Mouse (Mus musculus): ENCODE results near the gene Gm9789. TPM values are rescaled to one million over a fixed set of nuclear protein-coding genes. Genes with fewer than 3 reads are reported as not detected.

Gene Gm9789
- total and polyA plus RNA-seq, 3 experiments = not detected

GRCm38 (mm10) chr16:89205561-89205960 is 47.8 kb downstream of the Gm9789 start, which contains the start of gene Krtap20-2:
Krtap20-2 (plus strand) TSS chr16:89205861.
- WGBS = 43% methylated on average over 1 of the region's 1 CpGs
- H3K36me3 ChIP-seq (ENCODE audit: control insufficient read depth, insufficient read depth, low read length) = no peaks in the 10 kb centered on the region
- no peak within 1 kb of the TSS for H3K9ac ChIP-seq (ENCODE audit: low read depth, low read length)
- intact Hi-C loops (cut with DNase I) = no loop called here
- no peak within 1 kb of the TSS for H3K4me3 ChIP-seq
- H3K79me2 ChIP-seq (replicated peaks; ENCODE audit: control insufficient read depth, insufficient read depth, low read length) = no peaks in the 10 kb centered on the region
- H3K4me1 ChIP-seq (ENCODE audit: control insufficient read depth, insufficient read depth, low read length) = no peaks in the 10 kb centered on the region
- no peak within 1 kb of the TSS for H3K27ac ChIP-seq
- no peak for DNase-seq
- no peak for TF ChIP-seq EP300 (IDR thresholded peaks at IDR 0.05; ENCODE audit: insufficient read depth, low read depth, low read length)
- TF ChIP-seq CTCF (IDR thresholded peaks at IDR 0.05) = no peak
- no peak for TF ChIP-seq POLR2A (IDR thresholded peaks at IDR 0.05; ENCODE audit: insufficient read depth, low read depth, low read length)
- H3K27me3 ChIP-seq (ENCODE audit: control insufficient read depth, insufficient read depth, low read length) = no peaks in the 10 kb centered on the region

Other genes with a start within 250 kb of the Gm9789 start
- gene Krtap19-9b, start 225.7 kb upstream of the Gm9789 start, total RNA-seq (2021) = not detected
- not detected in 2 replicates for gene Krtap19-9b, start 225.7 kb upstream of the Gm9789 start, polyA plus RNA-seq (2012; rRNA removed)
- gene Krtap16-3, start 195.1 kb upstream of the Gm9789 start, total RNA-seq (2021) = not detected
- gene Krtap16-3, start 195.1 kb upstream of the Gm9789 start, polyA plus RNA-seq (2012; rRNA removed) = not detected in 2 replicates
- gene Krtap22-2, start 147.2 kb upstream of the Gm9789 start, total RNA-seq (2021) = not detected
- gene Krtap22-2, start 147.2 kb upstream of the Gm9789 start, polyA plus RNA-seq (2012; rRNA removed) = not detected in 2 replicates
- not detected for gene Gm10229, start 142.7 kb upstream of the Gm9789 start, total RNA-seq (2021)
- gene Gm10229, start 142.7 kb upstream of the Gm9789 start, polyA plus RNA-seq (2012; rRNA removed) = not detected in 2 replicates
- gene Krtap6-1, start 126.3 kb upstream of the Gm9789 start, total RNA-seq (2021) = not detected
- not detected in 2 replicates for gene Krtap6-1, start 126.3 kb upstream of the Gm9789 start, polyA plus RNA-seq (2012; rRNA removed)
- gene Gm10228, start 116.5 kb upstream of the Gm9789 start, total RNA-seq (2021) = not detected
- not detected in 2 replicates for gene Gm10228, start 116.5 kb upstream of the Gm9789 start, polyA plus RNA-seq (2012; rRNA removed)
- not detected for gene Krtap6-5, start 110.1 kb upstream of the Gm9789 start, total RNA-seq (2021)
- not detected in 2 replicates for gene Krtap6-5, start 110.1 kb upstream of the Gm9789 start, polyA plus RNA-seq (2012; rRNA removed)
- gene 1110025L11Rik, start 94.0 kb upstream of the Gm9789 start, total RNA-seq (2021) = not detected
- gene 1110025L11Rik, start 94.0 kb upstream of the Gm9789 start, polyA plus RNA-seq (2012; rRNA removed) = not detected in 2 replicates
- not detected for gene Krtap6-3, start 73.9 kb upstream of the Gm9789 start, total RNA-seq (2021)
- not detected in 2 replicates for gene Krtap6-3, start 73.9 kb upstream of the Gm9789 start, polyA plus RNA-seq (2012; rRNA removed)
- not detected for gene Gm6358, start 17.1 kb upstream of the Gm9789 start, total RNA-seq (2021)
- gene Gm6358, start 17.1 kb upstream of the Gm9789 start, polyA plus RNA-seq (2012; rRNA removed) = not detected in 2 replicates
- not detected for gene Gm10061, start 6.9 kb upstream of the Gm9789 start, total RNA-seq (2021)
- not detected in 2 replicates for gene Gm10061, start 6.9 kb upstream of the Gm9789 start, polyA plus RNA-seq (2012; rRNA removed)
- not detected for gene Gm7735, start 11.5 kb downstream of the Gm9789 start, total RNA-seq (2021)
- gene Gm7735, start 11.5 kb downstream of the Gm9789 start, polyA plus RNA-seq (2012; rRNA removed) = not detected in 2 replicates
- gene 1110057P08Rik, start 16.8 kb downstream of the Gm9789 start, total RNA-seq (2021) = not detected
- not detected in 2 replicates for gene 1110057P08Rik, start 16.8 kb downstream of the Gm9789 start, polyA plus RNA-seq (2012; rRNA removed)
- not detected for gene Krtap20-2, start 47.9 kb downstream of the Gm9789 start, total RNA-seq (2021)
- gene Krtap20-2, start 47.9 kb downstream of the Gm9789 start, polyA plus RNA-seq (2012; rRNA removed) = not detected in 2 replicates
- not detected for gene Krtap21-1, start 245.9 kb downstream of the Gm9789 start, total RNA-seq (2021)
- gene Krtap21-1, start 245.9 kb downstream of the Gm9789 start, polyA plus RNA-seq (2012; rRNA removed) = not detected in 2 replicates

All from heart, adult 2 months (tissue).